Mouse (Mus musculus): ENCODE measurements at regions not wholly inside any gene's neighbourhood (a gene's known extent, or its start where the extent isn't known, plus 50 kb on each side); places are given as distances from the start of the nearest gene placed in this dataset.

- ATAC-seq (replicated peaks; ENCODE audit: low read depth, poor library complexity, severe bottlenecking) = no peak
Observed at GRCm38 (mm10) chr12:16477572-16477971, 133.2 kb downstream of the Lpin1 start.

DNA sequence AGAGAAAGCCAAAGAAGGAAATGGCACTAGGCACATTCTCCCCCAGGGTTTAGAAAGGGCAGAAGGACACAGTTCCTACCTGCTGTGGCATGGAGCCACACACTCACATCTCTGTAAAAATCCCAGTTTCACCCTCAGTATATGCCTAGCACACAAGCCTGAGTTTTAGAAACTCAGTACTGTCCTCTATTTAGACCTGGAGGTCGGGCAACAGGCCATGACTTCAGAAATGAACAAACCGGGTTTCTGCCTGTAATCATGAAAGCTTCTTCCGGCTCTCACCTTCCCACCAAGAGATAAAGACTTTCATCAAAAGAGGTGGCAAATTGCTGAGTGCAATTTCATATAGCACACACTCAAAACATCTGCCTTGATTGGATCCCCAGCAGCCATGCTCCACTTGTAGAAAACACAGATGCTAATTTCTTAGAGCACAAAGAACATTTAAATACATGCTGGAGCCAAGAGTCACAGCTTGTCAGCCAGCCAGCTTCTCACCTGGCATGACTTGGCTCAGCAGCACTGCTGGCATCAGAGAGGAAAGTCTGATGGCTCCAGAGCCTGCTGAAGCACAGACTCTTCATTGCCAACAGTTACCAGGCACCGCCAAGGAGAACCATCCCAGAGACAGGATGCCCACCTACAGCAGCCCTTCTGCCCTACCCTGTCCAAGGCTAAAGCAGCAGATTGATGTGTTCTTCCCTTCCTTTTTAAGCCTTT lies 136.2 kb downstream of the Lpin1 start:
- no peak for ATAC-seq (replicated peaks; ENCODE audit: low read depth, poor library complexity, severe bottlenecking)

DNA sequence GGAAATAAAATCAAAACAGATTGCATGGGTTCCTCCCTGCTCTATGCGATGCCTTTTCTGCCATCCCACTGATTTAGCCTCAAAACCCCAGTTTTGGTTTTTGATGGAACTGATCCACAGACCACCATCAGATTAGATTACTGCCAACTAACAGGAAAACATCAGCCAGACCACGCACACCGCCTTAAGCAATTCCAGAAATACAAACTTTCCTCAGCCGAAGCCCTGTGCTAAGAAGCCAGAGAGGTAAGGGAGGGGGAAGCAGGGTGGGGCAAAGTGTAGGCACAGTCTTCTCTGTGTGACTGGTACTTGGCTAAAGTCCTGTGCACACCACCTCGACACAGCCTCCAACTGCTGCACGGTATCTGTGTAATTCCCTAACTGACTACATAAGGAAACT lies 153.3 kb downstream of the Lpin1 start:
- ATAC-seq (replicated peaks; ENCODE audit: low read depth, poor library complexity, severe bottlenecking) = no peak

- ATAC-seq (replicated peaks; ENCODE audit: low read depth, poor library complexity, severe bottlenecking) = no peak
Observed at GRCm38 (mm10) chr12:16450771-16451435, 159.9 kb downstream of the Lpin1 start.

DNA sequence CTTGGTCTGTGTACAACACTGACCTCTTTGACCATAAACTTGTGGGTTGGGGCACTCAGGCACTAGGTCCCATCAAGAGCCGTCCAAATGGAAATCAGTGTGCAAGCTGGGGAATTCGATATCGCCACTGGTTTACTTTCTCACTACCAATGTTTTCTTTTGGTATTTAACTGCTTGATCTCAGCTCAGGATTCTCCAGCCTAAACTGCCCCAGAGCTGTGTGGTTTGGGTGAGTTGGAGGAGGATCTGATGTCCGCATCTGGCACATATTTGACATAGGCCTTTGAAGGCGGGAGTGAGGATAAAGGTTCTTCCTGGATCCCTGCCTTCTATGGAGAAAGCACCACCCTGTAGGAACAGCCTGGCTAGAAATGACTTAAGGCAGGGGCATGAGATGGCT lies 172.0 kb downstream of the Lpin1 start:
- ATAC-seq (replicated peaks; ENCODE audit: low read depth, poor library complexity, severe bottlenecking) = no peak

GRCm38 (mm10) chr12:16436961-16437360 lies 173.8 kb downstream of the Lpin1 start:
- ATAC-seq (replicated peaks; ENCODE audit: low read depth, poor library complexity, severe bottlenecking) = no peak

DNA sequence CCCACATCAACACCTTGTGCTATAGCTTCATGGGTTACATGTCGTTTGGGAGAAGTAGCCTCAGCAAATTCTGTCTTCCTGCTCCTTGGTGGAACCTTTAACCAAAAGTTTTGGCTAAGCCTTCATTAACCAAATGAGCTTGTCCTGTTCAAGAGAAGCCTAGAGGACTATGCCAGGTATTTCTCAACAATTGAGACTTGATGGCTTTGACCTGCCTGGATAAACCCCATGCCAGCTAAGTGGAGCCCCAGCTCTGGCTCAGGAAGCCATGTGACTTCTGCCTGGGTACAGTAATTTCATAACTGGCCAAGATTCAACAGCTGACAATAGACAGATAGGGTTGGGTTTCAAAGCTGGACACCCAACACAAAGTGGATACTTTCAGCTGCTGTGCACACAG lies 174.5 kb downstream of the Lpin1 start:
- no peak for ATAC-seq (replicated peaks; ENCODE audit: low read depth, poor library complexity, severe bottlenecking)

- ATAC-seq (replicated peaks; ENCODE audit: low read depth, poor library complexity, severe bottlenecking) = no peak
Observed at GRCm38 (mm10) chr12:16434739-16435138, 176.0 kb downstream of the Lpin1 start.

DNA sequence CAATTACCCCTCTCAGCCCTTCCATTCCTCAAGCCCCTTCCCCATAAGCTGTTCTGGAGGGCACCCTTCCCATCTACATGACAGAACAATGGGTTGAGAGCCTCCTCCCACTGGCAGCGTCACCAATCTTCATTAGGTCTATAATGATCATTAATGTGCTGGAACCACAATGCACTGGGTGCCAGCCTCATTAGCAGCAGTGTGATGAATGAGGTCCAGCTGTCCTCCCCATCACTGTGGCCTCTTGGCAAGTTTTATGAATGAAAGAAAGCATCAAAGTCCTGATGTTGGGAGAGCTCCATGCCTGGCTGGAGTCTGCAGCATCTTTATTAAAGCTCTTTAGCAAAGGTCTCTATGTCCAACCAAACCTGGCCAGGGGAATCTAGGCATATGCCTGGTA lies 176.5 kb downstream of the Lpin1 start:
- no peak for ATAC-seq (replicated peaks; ENCODE audit: low read depth, poor library complexity, severe bottlenecking)

- ATAC-seq (replicated peaks; ENCODE audit: low read depth, poor library complexity, severe bottlenecking) = no peak
Observed at GRCm38 (mm10) chr12:16425980-16426379, 184.8 kb downstream of the Lpin1 start.

DNA sequence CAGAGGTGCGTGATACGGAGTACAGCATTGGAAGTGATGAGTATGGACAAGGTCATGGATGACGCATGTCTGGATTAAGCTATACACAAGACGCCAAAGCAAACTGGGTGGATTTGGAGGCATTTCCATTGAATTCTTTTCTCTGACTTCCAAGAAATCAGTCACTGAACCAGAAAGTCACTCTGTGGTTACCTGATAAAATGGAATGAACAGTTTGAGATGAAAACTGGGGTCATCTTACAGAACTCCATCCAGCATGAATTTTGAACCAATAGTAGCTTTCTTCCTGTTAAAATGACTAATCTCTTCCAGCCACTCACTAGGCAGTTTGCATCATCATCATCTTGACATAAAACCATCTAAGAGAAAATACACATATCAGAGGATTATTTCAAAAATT lies 186.2 kb downstream of the Lpin1 start:
- no peak for ATAC-seq (replicated peaks; ENCODE audit: low read depth, poor library complexity, severe bottlenecking)

DNA sequence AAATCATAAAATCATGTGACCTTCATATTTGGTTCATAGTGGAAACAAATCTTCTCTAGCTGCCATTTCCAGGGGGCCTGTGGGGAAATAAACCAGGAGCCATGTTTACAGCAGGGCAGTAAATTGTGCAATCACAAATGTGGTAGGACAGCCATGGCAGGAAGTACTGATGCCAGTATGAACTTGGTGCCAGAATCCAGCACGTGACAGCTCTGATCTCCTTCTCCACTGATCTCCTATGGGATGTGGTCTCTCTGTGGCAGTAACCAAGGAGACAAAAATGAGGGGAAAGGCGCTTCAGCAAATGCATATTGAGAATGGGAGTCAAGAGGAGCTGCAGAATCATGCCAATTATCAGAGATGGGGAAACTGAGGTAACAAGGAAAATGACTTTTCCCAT lies 215.0 kb downstream of the Lpin1 start:
- no peak for ATAC-seq (replicated peaks; ENCODE audit: low read depth, poor library complexity, severe bottlenecking)

DNA sequence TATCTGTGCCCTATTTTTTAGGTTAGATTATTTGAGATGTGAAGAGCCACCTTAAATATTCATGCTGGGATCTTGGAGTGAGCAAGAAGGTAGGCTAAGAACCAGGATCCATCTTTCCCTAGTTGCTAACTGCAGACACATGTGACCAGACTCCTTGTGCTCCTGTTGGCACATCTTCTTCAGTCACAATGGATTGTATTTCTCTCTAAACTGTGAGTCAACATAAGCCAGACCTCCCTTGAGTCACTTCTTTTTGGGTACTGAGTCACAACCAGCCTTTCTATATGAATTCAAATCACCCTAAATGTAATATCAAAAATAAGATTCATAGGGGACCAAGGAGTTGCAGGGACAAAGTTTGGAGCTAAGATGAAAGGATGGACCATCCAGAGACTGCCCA lies 217.9 kb downstream of the Lpin1 start:
- ATAC-seq (replicated peaks; ENCODE audit: low read depth, poor library complexity, severe bottlenecking) = no peak

GRCm38 (mm10) chr12:16391630-16392269 lies 219.0 kb downstream of the Lpin1 start:
- no peak for ATAC-seq (replicated peaks; ENCODE audit: low read depth, poor library complexity, severe bottlenecking)

DNA sequence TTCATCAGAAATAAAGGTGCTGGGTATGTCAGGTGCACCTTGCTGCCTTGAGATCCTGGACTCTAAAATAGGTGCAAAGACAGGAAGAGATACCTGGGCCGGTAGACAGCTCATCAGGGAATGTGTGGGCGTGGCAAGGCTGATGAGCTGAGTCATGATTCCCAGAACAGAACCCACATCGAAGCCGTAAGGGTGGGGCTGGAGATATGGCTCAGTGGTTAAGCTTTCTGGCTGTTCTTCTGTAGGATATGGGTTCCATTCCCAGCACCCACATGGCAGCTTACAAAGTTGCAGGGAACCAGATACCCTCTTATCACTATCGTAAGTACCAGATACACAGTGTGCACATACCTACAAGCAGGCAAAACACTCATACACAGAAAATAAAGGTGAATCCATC lies 219.6 kb downstream of the Lpin1 start:
- ATAC-seq (replicated peaks; ENCODE audit: low read depth, poor library complexity, severe bottlenecking) = no peak

GRCm38 (mm10) chr12:16387035-16387434 lies 223.7 kb downstream of the Lpin1 start:
- ATAC-seq (replicated peaks; ENCODE audit: low read depth, poor library complexity, severe bottlenecking) = no peak

GRCm38 (mm10) chr12:16384396-16384795 lies 226.4 kb downstream of the Lpin1 start:
- ATAC-seq (replicated peaks; ENCODE audit: low read depth, poor library complexity, severe bottlenecking) = no peak

DNA sequence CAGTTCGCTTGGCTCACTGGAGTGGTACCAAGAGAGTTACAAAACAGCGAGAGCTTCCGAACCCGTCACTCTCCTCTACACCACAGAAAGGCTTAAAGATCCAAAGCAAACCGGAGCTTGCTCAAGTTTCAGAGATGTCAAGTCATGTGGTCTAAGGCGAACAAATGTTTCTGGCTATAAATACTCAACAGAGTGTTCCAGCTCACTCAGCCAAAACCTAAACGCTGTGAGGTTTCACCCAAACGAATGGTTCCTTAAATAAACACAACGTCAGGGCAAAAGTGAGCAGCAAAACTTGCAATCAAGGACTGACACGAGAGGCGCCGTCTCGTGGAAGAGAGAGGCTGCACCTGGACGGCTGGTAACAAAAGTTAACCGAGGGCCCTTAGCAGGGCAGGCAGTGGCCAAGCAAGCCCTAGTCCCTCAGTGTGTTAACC lies 227.2 kb downstream of the Lpin1 start:
- ATAC-seq (replicated peaks; ENCODE audit: low read depth, poor library complexity, severe bottlenecking) = no peak

- ATAC-seq (replicated peaks; ENCODE audit: low read depth, poor library complexity, severe bottlenecking) = no peak
Observed at GRCm38 (mm10) chr12:16382417-16382988, 228.3 kb downstream of the Lpin1 start.

- ATAC-seq (replicated peaks; ENCODE audit: low read depth, poor library complexity, severe bottlenecking) = no peak
Observed at GRCm38 (mm10) chr12:16381026-16381425, 229.7 kb downstream of the Lpin1 start.

GRCm38 (mm10) chr12:16380346-16380745 lies 230.4 kb downstream of the Lpin1 start:
- ATAC-seq (replicated peaks; ENCODE audit: low read depth, poor library complexity, severe bottlenecking) = no peak
